Mouse (Mus musculus): ENCODE measurements around the gene Cacna1f.
A peak's percentile ranks its signal among the peaks of the same experiment; 100 is the strongest.

Gene Cacna1f

DNA sequence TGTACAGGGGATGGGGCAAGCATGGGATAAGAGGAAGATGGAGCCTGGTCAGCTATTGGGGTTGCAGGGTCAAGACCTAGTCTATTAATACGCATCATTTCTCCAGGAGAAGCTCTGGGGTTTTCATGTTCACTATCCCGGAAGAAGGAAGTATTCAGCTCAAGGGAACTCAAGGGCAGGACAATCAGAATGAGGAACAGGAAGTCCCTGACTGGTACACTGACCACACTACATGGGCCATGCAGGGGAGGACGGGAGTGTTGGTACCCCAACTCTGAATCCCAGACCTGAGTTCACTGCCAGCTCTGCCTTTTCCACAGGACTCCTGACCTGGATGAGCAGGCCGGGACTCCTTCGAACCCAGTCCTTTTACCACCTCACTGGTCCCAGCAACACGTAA is 25.7 kb downstream of the Cacna1f start:
- no peak for DNase-seq (ENCODE audit: low spot score in 2 of 2)

DNA sequence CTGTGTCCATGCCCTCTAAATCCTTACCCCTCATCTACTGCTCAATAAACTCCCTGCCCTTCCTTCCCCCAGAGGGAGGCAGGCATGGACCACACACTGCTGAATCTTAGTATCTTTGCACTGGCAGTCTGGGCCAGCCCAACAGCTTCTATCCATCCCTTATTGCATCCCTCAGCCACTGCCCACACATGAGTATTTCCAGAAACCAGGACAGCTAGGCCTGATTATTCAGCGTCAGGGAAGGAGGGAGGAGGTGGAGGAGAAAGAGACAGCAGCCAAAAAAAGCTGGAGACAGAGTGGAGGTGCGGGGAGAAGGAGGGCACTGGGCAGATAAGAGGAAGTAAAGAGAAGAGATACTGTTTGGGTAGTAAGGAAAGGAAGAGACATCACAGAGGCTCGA is 28.2 kb downstream of the Cacna1f start:
- DNase-seq (ENCODE audit: low spot score in 2 of 2): no peak

- DNase-seq (ENCODE audit: low spot score in 2 of 2): peak; percentile 82 to 93
Measured at GRCm38 (mm10) chrX:7638401-7639091, 31.7 kb downstream of the Cacna1f start, which contains the start of gene Syp. Gene Syp, plus strand, starts transcription at chrX:7638471.

GRCm38 (mm10) chrX:7639536-7640325 is 32.8 kb downstream of the Cacna1f start:
- no peak for DNase-seq (ENCODE audit: low spot score in 2 of 2)

DNA sequence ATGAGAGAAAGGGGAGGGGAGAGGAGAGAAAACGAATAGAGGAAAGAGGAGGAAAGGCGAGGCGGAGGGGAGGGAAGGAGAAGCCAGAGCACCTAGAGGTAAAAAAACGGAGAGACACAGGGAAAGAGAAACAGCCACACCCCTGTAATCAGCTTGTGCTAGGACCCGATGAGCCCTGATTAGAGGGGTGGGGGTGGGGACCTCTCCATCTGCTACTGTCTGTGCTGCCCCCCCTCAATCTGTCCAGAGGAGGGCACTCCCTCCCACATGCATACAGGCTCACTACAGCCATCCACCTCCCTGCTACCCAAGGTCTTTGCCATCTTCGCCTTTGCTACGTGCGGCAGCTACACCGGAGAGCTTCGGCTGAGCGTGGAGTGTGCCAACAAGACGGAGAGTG is 33.9 kb downstream of the Cacna1f start:
- no peak for DNase-seq (ENCODE audit: low spot score in 2 of 2)

DNA sequence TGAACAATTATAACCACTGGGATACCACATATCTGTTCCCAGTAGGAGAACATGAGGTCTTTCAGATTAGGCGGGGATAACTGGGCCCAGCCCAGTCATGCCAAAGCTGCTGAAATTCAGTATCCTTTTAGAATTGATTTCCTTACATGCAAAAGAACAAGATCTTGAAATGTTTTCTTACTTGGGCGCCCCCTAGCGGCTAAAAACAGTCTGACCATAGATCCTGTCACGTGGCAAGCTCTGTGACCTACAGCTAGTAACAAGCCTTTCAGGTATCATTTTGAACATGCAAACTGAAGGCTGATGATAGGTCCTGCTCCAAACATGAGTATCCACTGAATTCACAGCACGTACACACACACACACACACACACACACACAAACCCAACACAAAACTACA is 38.5 kb downstream of the Cacna1f start:
- peak; percentile 61 to 80 for DNase-seq (ENCODE audit: low spot score in 2 of 2)

GRCm38 (mm10) chrX:7648671-7649304 is 41.9 kb downstream of the Cacna1f start:
- peak; percentile 49 to 59 for DNase-seq (ENCODE audit: low spot score in 2 of 2)

DNA sequence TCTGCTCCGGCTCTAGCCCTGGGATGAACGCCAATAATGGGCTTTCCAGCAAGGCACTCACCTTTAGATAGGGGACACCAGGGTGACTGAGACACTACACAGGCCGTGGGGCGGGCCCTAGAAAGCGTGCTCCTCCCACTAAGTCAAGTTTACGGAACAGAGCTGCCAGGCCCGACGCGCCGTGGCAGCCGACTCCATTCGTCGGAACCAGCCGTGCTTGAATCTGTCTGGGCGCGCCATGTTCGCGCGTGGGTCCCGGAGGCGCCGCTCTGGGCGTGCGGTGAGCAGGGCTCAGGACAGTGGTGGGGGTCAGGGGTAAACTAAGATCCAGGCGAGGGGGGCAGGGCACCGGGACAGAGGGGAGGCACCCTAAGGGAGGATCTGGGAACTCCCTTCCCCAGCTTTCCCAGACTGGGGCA is 50.3 kb downstream of the Cacna1f start, which contains the start of gene Prickle3:
Prickle3 (plus strand) TSS at position 40 of the 419 bp plus-strand sequence.
- DNase-seq (ENCODE audit: low spot score in 2 of 2): no peak

DNA sequence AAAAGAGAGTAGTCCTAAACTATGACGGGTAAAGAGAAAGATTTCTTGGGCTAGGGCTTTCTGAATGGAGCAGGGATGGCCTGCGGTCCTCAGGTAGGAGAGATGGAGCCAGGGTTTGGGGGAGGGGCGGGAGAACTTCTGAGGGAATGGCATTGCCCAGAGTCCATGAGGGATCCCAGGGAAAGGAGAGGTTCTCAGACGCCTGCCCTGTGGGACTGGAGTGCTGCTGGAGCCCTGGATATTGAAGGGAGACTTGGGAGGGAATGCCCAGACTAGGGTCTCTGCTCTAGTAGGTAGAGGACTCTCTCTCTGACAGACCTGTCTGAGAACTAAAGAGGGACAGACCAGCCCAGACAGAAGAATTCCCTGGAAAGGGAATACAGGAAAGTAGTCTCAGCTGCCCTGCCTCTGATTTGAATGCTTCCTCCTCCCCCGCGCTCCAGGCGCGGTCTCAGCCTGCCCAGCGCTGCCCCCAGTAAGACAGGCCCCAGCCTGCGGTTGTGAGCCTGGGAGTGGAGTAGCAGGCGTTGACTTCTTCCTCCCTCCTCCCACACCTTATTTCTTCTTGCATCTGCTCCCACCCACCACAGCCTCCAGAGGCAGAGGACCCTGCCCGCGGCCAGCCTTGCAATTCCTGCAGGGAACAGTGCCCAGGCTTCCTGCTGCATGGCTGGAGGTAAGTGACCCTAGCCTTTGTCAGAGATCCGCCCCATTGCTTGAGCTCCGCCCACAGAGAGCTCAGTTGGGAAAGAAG is 51.3 kb downstream of the Cacna1f start:
- DNase-seq (ENCODE audit: low spot score in 2 of 2): no peak

DNA sequence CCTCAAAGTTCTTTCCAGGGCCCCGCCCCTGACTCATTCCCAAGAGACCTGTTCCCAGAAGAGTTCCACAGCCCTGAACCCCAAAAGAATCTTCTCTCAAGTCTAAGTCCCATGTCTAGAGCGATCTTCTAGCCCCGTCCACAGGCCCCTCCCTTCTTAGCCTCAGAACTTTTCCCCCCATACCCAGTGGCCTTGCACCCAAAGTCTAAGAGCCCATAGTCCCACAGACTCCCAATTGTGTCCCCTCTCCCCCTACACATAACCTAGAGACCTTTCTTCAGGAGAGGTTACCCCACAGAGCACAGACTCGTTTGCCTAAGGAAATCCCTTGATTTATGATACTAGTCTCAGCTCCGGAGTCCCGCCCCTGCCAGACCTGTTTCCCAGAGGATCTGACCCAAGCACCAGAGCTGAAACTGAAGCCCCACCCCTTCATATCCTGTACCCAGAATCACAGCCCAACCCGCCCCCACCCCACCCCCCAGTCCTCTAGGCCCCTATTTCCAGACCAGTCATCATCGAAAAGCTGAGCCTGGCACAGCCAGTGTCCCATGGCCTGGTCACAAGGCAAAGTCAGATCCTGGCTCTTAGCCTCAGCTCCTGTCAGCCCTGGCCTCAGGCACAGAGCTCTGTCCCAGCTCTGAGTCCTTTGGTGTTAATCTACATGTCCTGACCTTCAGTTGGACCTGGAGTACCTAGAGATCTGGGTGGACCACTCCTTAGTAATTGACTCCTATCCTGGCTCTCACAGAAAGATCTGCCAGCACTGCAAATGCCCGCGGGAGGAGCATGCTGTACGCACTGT is 52.1 kb downstream of the Cacna1f start:
- no peak for DNase-seq (ENCODE audit: low spot score in 2 of 2)

- DNase-seq (ENCODE audit: low spot score in 2 of 2): no peak
Measured at GRCm38 (mm10) chrX:7661086-7661485, 54.2 kb downstream of the Cacna1f start.

DNA sequence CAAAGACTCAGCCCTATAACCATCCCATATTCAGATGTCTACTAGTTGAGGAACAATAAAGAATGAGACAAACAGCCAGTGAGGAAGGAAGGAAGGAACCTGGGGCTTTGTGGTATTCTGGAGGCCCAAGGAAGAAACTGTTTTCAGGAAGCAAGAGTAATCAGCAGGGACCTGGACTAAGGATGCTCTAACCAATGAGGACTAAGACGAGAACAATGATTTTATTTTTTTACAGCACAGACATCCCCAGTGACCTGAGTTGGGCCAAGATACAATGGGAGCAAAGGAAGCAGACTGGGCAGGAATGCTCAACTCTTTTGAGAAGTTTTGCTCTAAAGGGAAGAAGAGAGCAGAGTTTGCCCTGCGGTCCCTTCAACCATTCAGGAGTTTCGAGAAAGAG is 56.1 kb downstream of the Cacna1f start:
- no peak for DNase-seq (ENCODE audit: low spot score in 2 of 2)

DNA sequence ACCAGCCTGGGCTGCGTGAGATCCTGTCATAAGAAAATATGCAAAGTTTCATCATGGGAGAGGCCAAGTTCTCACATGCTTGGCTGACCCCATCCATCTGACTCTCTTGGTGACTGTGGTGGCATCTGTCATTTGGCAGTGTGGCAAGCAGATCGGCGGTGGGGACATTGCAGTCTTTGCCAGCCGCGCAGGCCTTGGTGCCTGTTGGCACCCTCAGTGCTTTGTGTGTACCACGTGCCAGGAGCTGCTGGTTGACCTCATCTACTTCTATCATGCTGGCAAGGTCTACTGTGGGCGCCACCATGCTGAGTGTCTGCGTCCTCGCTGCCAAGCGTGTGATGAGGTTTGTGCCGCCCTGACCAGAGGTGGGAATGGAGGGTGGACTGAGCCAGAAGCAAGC is 57.9 kb downstream of the Cacna1f start:
- peak in 1 of 2 experiments; percentile 64 for DNase-seq (ENCODE audit: low spot score in 2 of 2)

DNA sequence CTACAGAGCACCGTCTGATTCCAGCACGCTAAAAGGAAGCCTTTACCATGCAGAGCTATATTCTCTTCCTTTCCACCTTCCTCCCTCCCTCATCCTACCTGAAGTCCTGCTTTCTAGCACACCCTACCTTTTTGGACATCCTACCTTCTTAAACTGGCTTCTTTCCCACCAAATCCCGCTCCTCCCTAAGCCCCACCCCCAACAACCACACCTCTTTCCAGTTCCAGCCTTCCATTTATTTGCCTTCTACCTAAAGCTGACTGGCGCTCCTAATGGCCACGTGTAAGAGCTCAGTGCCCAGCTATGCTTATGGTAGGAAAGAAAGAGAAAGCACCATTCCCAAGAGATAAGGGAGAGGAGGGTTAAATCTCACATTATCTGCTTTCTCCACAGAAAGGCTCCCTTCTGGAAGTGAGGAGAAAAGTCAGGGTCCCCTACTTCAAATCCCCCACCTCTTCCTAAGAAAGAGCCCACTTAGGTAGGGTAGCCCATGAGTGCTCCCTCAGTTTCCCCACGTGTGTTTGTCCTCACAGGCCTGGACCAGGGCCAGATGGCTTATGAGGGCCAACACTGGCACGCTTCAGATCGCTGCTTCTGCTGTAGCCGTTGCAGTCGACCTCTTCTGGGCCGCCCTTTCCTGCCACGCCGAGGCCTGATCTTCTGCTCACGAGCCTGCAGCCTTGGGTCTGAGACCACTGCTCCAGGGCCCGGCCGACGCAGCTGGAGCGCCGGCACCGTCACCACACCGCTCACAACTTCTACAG is 59.0 kb downstream of the Cacna1f start:
- no peak for DNase-seq (ENCODE audit: low spot score in 2 of 2)

GRCm38 (mm10) chrX:7670390-7670881 is 63.6 kb downstream of the Cacna1f start:
- DNase-seq (ENCODE audit: low spot score in 2 of 2): peak in 1 of 2 experiments; percentile 60

GRCm38 (mm10) chrX:7670921-7671623 is 64.2 kb downstream of the Cacna1f start, which contains the start of gene Plp2:
Gene Plp2, minus strand, starts transcription at chrX:7671390.
- peak in 1 of 2 experiments; percentile 25 for DNase-seq (ENCODE audit: low spot score in 2 of 2)

DNA sequence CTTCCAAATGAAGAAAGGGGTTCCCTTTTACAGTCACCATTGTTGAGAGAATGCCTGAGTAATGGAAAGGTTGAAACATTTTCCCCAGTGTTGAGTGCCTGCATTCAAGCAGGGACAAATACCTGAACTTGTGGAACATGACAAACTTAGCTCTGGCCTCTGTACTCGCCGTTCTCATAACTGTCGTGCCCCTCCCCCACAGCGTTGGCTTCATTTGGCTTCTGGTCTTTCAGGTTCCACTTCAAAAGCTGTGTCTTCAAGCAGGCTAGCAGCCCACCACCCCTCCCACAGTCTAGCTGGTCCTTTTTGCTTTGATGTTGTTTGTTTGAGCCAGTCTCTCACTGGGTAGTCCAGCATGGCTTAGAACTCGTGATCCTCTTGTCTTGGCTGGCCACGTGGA is 65.9 kb downstream of the Cacna1f start:
- DNase-seq (ENCODE audit: low spot score in 2 of 2): no peak

GRCm38 (mm10) chrX:7673578-7674281 is 66.8 kb downstream of the Cacna1f start:
- no peak for DNase-seq (ENCODE audit: low spot score in 2 of 2)
